7 mouse cellular contexts compared by ENCODE assay signal in genomic region chr8:80610549-80611440, GRCm38 (mm10). TPM values are rescaled to one million over a fixed set of nuclear protein-coding genes. Genes with fewer than 3 reads are reported as not detected.
DNase-seq lines count a peak whose midpoint lies in the region; ATAC-seq and TF ChIP-seq lines count a peak whose summit lies in the region.

Frem3 (plus strand) TSS chr8:80611080.

- no peak for TF ChIP-seq POLR2A in lung, adult 2 months (IDR thresholded peaks at IDR 0.05; ENCODE audit: borderline replicate concordance, extremely low read depth, low read depth, low read length)

- no peak for DNase-seq in lung, adult 2 months
- peak; percentile 35 for DNase-seq in limb, embryonic 11.5 days (ENCODE audit: low spot score)
- no peak for DNase-seq in cerebellum, adult 11 months

- WGBS in lung, embryonic 15.5 days, result 2% methylated on average over 32 of the region's 32 CpGs
- WGBS in lung, adult 2 months, result 5% methylated on average over 32 of the region's 32 CpGs
- 2% methylated on average over 32 of the region's 32 CpGs for WGBS in embryonic facial prominence, embryonic 13.5 days
- WGBS in limb, embryonic 11.5 days, result 2% methylated on average over 32 of the region's 32 CpGs
- WGBS in stomach, embryonic 15.5 days, result 3% methylated on average over 32 of the region's 32 CpGs

- ATAC-seq in lung, embryonic 15.5 days (ENCODE audit: borderline replicate concordance, extremely low read depth, low FRiP score, low TSS enrichment), result no peak
- ATAC-seq in embryonic facial prominence, embryonic 13.5 days (ENCODE audit: insufficient number of reproducible peaks, insufficient read depth, low FRiP score, low TSS enrichment, low read depth), result no peak
- ATAC-seq in limb, embryonic 11.5 days (ENCODE audit: insufficient number of reproducible peaks, low FRiP score, low TSS enrichment, low read depth), result no peak
- no peak for ATAC-seq in stomach, embryonic 15.5 days (ENCODE audit: insufficient read depth, low FRiP score, low read depth)
- no peak for ATAC-seq in monocyte, adult 5-6 weeks (replicated peaks; ENCODE audit: insufficient number of reproducible peaks, low FRiP score, low TSS enrichment, poor library complexity, severe bottlenecking)

- no peaks in the 10 kb centered on the region for H3K36me3 ChIP-seq in lung, embryonic 15.5 days
- H3K36me3 ChIP-seq in embryonic facial prominence, embryonic 13.5 days, result no peaks in the 10 kb centered on the region
- no peaks in the 10 kb centered on the region for H3K36me3 ChIP-seq in limb, embryonic 11.5 days (ENCODE audit: control insufficient read depth, insufficient read depth, low read length)
- no peaks in the 10 kb centered on the region for H3K36me3 ChIP-seq in stomach, embryonic 15.5 days

- H3K27ac ChIP-seq in lung, embryonic 15.5 days, result no peak within 1 kb of the TSS
- H3K27ac ChIP-seq in embryonic facial prominence, embryonic 13.5 days, result no peak within 1 kb of the TSS
- H3K27ac ChIP-seq in limb, embryonic 11.5 days (replicated peaks; ENCODE audit: low read depth, low read length), result no peak within 1 kb of the TSS
- no peak within 1 kb of the TSS for H3K27ac ChIP-seq in stomach, embryonic 15.5 days

- H3K9me3 ChIP-seq in lung, embryonic 15.5 days, result no peaks in the 10 kb centered on the region
- no peaks in the 10 kb centered on the region for H3K9me3 ChIP-seq in embryonic facial prominence, embryonic 13.5 days
- H3K9me3 ChIP-seq in limb, embryonic 11.5 days (ENCODE audit: control insufficient read depth, low read length), result no peaks in the 10 kb centered on the region
- H3K9me3 ChIP-seq in stomach, embryonic 15.5 days, result no peaks in the 10 kb centered on the region

- H3K4me2 ChIP-seq in lung, embryonic 15.5 days, result peak within 1 kb of the TSS; percentile 44
- H3K4me2 ChIP-seq in embryonic facial prominence, embryonic 13.5 days, result peak within 1 kb of the TSS; percentile 57
- peak within 1 kb of the TSS; percentile 48 for H3K4me2 ChIP-seq in limb, embryonic 11.5 days (ENCODE audit: low read depth, severe bottlenecking)
- peak within 1 kb of the TSS; percentile 43 for H3K4me2 ChIP-seq in stomach, embryonic 15.5 days

- H3K27me3 ChIP-seq in lung, embryonic 15.5 days, result peaks cover 20% of the 10 kb centered on the region
- H3K27me3 ChIP-seq in embryonic facial prominence, embryonic 13.5 days, result peaks cover 32% of the 10 kb centered on the region
- H3K27me3 ChIP-seq in limb, embryonic 11.5 days (ENCODE audit: control insufficient read depth, insufficient read depth, low read length), result peaks cover 17% of the 10 kb centered on the region
- peaks cover 22% of the 10 kb centered on the region for H3K27me3 ChIP-seq in stomach, embryonic 15.5 days (replicated peaks)

- peak within 1 kb of the TSS; percentile 20 for H3K4me3 ChIP-seq in lung, embryonic 15.5 days
- no peak within 1 kb of the TSS for H3K4me3 ChIP-seq in lung, adult 2 months (replicated peaks; ENCODE audit: extremely low read depth, low read depth, low read length)
- H3K4me3 ChIP-seq in embryonic facial prominence, embryonic 13.5 days, result peak within 1 kb of the TSS; percentile 31
- H3K4me3 ChIP-seq in limb, embryonic 11.5 days (ENCODE audit: low read depth, low read length), result peak within 1 kb of the TSS; percentile 9; the same call in 1 of the 2 replicates
- peak within 1 kb of the TSS; percentile 5; the same call in 1 of the 2 replicates for H3K4me3 ChIP-seq in stomach, embryonic 15.5 days (replicated peaks)

- no peak for TF ChIP-seq CTCF in lung, adult 2 months (IDR thresholded peaks at IDR 0.05; ENCODE audit: insufficient read depth, low read length)

- no peaks in the 10 kb centered on the region for H3K4me1 ChIP-seq in lung, embryonic 15.5 days
- no peaks in the 10 kb centered on the region for H3K4me1 ChIP-seq in lung, adult 2 months (ENCODE audit: control insufficient read depth, insufficient read depth, low read length)
- H3K4me1 ChIP-seq in embryonic facial prominence, embryonic 13.5 days, result peaks cover 15% of the 10 kb centered on the region
- H3K4me1 ChIP-seq in limb, embryonic 11.5 days (ENCODE audit: control insufficient read depth, insufficient read depth, low read length), result peaks cover 7% of the 10 kb centered on the region; the same call in 1 of the 2 replicates
- H3K4me1 ChIP-seq in stomach, embryonic 15.5 days, result peaks cover 4% of the 10 kb centered on the region; the same call in 1 of the 2 replicates

- H3K9ac ChIP-seq in lung, embryonic 15.5 days, result no peak within 1 kb of the TSS
- peak within 1 kb of the TSS; percentile 22; the same call in 1 of the 2 replicates for H3K9ac ChIP-seq in embryonic facial prominence, embryonic 13.5 days
- H3K9ac ChIP-seq in limb, embryonic 11.5 days (ENCODE audit: low read length), result peak within 1 kb of the TSS; percentile 12; the same call in 1 of the 2 replicates
- no peak within 1 kb of the TSS for H3K9ac ChIP-seq in stomach, embryonic 15.5 days

RNA-seq across cellular contexts. Expression of gene Frem3, which starts in this region (rescaled TPM):
- polyA plus RNA-seq in lung, embryonic 15.5 days (2015; fragmentation: Nextera tagmentation; extraction: Ambion mirVana), result 0.11 and 0.19 TPM in 2 replicates
- polyA plus RNA-seq in lung, adult 2 months (2012; rRNA removed), result not detected in 2 replicates
- polyA plus RNA-seq in embryonic facial prominence, embryonic 13.5 days (2015; fragmentation: Nextera tagmentation; extraction: Ambion mirVana), result 0.03 and 0.07 TPM in 2 replicates
- 0.04 and 0.09 TPM in 2 replicates for polyA plus RNA-seq in limb, embryonic 11.5 days (2014; fragmentation: Nextera tagmentation; extraction: Ambion mirVana)
- 0.08 and 0.14 TPM in 2 replicates for polyA plus RNA-seq in stomach, embryonic 15.5 days (2015; fragmentation: Nextera tagmentation; extraction: Ambion mirVana)
- total RNA-seq in monocyte, adult 5-6 weeks (2017), result not detected in 3 replicates

Comparison
In these comparisons a context has a peak if more than half of its experiments do, and no peak if none do; other contexts are left out.
1. Peak in DNase-seq, H3K4me3 ChIP-seq, H3K9ac ChIP-seq and H3K4me2 ChIP-seq in limb, embryonic 11.5 days; RNA of the gene not detected or under 1 TPM.